Mouse (Mus musculus) T-helper 1 cell (primary cell): ENCODE results near the gene 4930507D05Rik.

Experiments used
- in situ Hi-C: fragments of 300-600 bp; cut with MboI, MseI; formaldehyde crosslinking; loops from one replicate; pipeline ENCODE4 v1.15.1; 2025; ENCODE audit warnings: high pct_unique_total_duplicates

The 4930507D05Rik gene

DNA sequence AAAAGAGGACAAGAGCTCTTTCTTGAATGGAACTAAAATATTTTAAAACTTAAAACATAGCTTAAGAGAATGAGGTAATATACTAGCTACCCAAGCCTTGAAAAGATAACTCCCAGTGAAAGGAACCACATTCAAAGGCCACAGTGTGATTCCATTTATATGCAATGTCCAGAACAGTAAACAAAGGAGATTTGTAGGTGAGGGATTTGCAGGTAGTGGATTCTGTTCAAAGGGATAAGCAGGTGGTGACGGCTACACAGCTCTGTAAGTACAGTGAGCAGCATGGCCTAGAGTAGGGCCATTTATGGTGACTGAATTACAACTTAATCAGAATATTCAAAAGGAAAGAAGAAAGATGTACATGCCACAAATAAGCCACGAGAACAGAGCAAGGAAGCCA, 27.7 kb downstream of the 4930507D05Rik start:
- in situ Hi-C loops: loop anchor here (25.0 kb wide), 1 partner anchor 790 kb away; the partner anchor contains the start of genes Sar1a and Tysnd1

GRCm38 (mm10) chr10:62481108-62481852, 32.0 kb downstream of the 4930507D05Rik start:
- in situ Hi-C loops: loop anchor here (25.0 kb wide), 1 partner anchor 794 kb away; the partner anchor contains the start of genes Sar1a and Tysnd1

- in situ Hi-C loops: loop anchor here (25.0 kb wide), 1 partner anchor 799 kb away; the partner anchor contains the start of genes Sar1a and Tysnd1
Measured at GRCm38 (mm10) chr10:62485878-62486582, 36.7 kb downstream of the 4930507D05Rik start.

- in situ Hi-C loops: loop anchor here (25.0 kb wide), 1 partner anchor 800 kb away; the partner anchor contains the start of genes Sar1a and Tysnd1
Measured at GRCm38 (mm10) chr10:62486618-62487415, 37.5 kb downstream of the 4930507D05Rik start, which contains the start of gene Vps26a. TSS of gene Vps26a (minus strand) at chr10:62486805.

GRCm38 (mm10) chr10:62488266-62488665, 39.0 kb downstream of the 4930507D05Rik start:
- in situ Hi-C loops: loop anchor here (25.0 kb wide), 1 partner anchor 801 kb away; the partner anchor contains the start of genes Sar1a and Tysnd1

- in situ Hi-C loops: loop anchor here (25.0 kb wide), 1 partner anchor 804 kb away; the partner anchor contains the start of genes Sar1a and Tysnd1
Measured at GRCm38 (mm10) chr10:62491681-62492080, 42.4 kb downstream of the 4930507D05Rik start.

- in situ Hi-C loops: no loop called here
Measured at GRCm38 (mm10) chr10:62500088-62500915, 51.0 kb downstream of the 4930507D05Rik start.
